Mouse (Mus musculus) heart, adult 2 months (tissue): ENCODE results near the gene Ppp1r16b.

Source experiments
- CTCF ChIP-seq: fragments of 200-600 bp; IDR thresholded peaks from 2 replicates; pipeline ENCODE4 v1.8.1; 2022; ENCODE audit warnings: antibody characterized with exemption, mild to moderate bottlenecking, moderate library complexity
- EP300 ChIP-seq: fragments of 200-500 bp; IDR thresholded peaks from 2 replicates; pipeline ENCODE4 v1.6.1; 2011; ENCODE audit warnings: low read depth, low read length, control low read depth; ENCODE audit not compliant: insufficient read depth
- POLR2A ChIP-seq: fragments of 200-500 bp; IDR thresholded peaks from 2 replicates; pipeline ENCODE4 v1.6.1; 2011; ENCODE audit warnings: mild to moderate bottlenecking, low read depth, low read length, control low read depth; ENCODE audit not compliant: insufficient read depth

DNA sequence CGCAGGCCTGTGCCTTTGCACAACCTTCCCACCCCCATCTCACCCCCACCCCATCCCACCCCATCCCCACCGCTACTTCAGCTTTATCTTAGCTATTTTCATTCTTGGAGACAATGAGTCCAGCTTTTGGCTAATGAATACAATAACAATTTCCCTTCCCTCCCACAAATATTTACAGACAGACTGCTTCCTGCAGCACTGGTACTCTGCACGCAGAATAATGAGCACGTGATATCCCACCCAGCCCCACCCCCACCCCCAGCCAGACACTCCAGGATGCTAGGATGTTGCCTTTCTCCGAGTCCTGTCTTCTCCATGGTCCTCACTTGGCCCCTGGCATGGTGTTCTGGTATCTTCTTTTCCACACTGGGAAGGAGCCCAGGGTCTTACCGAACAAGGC is 31.3 kb downstream of the Ppp1r16b start:
- TF ChIP-seq CTCF: no peak
- TF ChIP-seq POLR2A: no peak
- no peak for TF ChIP-seq EP300
